Mouse (Mus musculus) neural tube, embryonic 10.5 days (tissue): ENCODE results near the gene Ankrd23.
A peak's percentile ranks its signal among the peaks of the same experiment; 100 is the strongest.

ENCODE experiments used
- DNase-seq: peaks from one replicate; pipeline ENCODE4 v3.0.0-alpha.2; 2017; ENCODE audit warnings: low spot score; ENCODE audit errors: extremely low spot score

Gene Ankrd23

GRCm38 (mm10) chr1:36522210-36522609 is 14.5 kb downstream of the Ankrd23 start:
- no peak for DNase-seq

DNA sequence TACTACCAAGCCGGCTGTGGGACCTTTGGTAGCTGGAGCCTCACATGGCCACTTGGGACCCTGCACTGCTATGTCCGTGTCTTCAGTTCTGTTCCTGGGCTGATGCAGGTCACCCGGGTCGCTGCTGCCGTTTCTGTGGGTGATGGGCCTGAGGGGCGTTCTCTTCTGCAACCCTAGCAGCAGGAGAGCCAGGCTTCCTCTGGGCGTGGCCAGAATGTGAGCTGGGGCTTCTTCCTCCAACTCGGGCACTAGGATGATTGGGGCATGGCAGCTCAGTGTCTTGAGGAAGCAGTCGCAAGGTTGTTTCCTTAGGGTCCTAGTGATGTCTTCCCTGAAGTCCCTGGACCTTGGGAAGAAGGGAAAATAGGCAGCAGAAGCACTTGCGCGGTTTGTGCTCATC is 17.1 kb downstream of the Ankrd23 start:
- DNase-seq: no peak

- no peak for DNase-seq
Measured at GRCm38 (mm10) chr1:36518259-36518658, 18.4 kb downstream of the Ankrd23 start.

- DNase-seq: no peak
Measured at GRCm38 (mm10) chr1:36513718-36514117, 23.0 kb downstream of the Ankrd23 start.

DNA sequence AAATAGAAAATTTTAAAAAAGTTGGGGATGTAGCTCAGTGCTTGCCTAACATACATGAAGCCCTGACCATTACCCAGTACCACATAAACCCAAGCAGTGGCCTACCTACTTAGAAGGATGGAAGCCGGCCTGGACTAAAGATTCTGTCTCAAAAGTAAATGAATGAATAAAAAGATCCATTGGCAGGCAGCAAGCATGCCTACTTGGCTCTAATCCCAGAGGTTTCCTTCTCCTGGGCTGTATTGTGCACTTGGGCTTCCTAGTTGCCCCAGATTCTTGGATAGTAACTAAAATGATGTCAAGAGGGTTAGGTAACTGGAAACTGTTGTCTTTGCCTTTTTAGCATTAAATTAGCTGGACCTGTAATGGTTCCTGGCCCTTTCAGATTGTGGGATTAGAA is 23.4 kb downstream of the Ankrd23 start:
- no peak for DNase-seq

- DNase-seq: no peak
Measured at GRCm38 (mm10) chr1:36512966-36513280, 23.8 kb downstream of the Ankrd23 start.

GRCm38 (mm10) chr1:36512089-36512965 is 24.4 kb downstream of the Ankrd23 start:
- DNase-seq: peak; percentile 69

GRCm38 (mm10) chr1:36511289-36512021 is 25.2 kb downstream of the Ankrd23 start, which contains the start of gene Cnnm3:
Gene Cnnm3, plus strand, starts transcription at chr1:36511867.
- DNase-seq: peak; percentile 100

- DNase-seq: no peak
Measured at GRCm38 (mm10) chr1:36508238-36508637, 28.4 kb downstream of the Ankrd23 start.

- DNase-seq: peak; percentile 81
Measured at GRCm38 (mm10) chr1:36501261-36501660, 35.4 kb downstream of the Ankrd23 start.

DNA sequence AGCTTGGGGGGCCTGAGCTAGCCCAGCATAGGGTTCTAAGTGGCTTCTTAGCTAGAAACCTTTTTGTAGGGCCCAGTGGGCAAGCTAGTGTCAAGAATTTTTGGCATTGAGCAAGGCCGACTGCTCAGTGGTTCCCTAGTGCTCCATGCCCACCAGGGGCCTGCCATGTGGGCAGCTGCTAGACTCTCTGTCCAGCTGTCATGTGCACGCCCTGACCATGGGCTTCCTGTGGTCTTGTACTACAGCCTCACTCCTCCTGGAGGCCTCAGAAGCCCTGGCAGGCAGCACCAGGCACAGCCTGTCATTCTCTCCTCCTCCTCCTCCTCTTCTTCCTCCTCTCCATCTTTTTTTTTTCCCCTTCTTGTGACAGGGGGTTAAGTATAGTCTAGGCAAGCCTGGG is 39.4 kb downstream of the Ankrd23 start:
- DNase-seq: no peak

DNA sequence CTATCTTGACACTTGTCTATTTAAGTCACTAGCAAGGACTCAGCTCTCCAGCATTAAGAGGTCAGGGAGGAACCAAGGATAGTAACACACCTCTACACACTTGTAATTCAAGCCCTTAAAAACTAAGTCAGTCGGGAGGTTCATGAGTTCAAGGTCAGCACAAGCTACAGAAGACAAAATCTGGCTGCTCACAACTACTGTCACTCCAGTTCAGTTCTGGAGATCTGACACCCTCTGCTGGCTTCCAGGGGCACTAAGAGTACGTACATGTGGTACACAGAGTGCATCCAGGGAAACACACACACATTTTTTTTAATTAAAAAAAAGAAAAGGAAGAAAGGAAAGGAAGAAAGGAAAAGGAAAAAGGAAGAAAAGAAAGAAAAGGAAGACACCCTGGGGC is 40.0 kb downstream of the Ankrd23 start:
- no peak for DNase-seq

- no peak for DNase-seq
Measured at GRCm38 (mm10) chr1:36493299-36493698, 43.4 kb downstream of the Ankrd23 start.

- DNase-seq: peak; percentile 36
Measured at GRCm38 (mm10) chr1:36492416-36493139, 44.1 kb downstream of the Ankrd23 start.

DNA sequence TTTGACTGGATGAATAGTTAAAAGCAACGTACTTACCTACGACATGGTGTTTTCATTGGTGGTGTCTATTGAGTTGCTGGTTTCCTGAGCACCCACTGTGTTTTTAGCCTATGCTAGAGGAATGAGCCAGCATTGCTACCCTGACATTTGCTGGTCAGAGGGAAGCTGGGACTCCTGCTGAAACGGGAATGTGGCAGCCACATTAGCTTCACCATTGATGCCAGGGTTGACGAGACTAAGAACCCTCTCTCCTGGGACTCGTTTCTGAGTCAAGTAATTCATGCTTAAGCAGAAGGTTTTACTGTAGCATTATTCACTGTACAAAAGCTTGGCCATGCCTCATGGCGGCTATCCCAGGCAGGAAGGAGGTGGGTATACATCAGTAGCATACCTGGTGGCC is 47.0 kb downstream of the Ankrd23 start:
- DNase-seq: no peak

- no peak for DNase-seq
Measured at GRCm38 (mm10) chr1:36487111-36487510, 49.6 kb downstream of the Ankrd23 start.

DNA sequence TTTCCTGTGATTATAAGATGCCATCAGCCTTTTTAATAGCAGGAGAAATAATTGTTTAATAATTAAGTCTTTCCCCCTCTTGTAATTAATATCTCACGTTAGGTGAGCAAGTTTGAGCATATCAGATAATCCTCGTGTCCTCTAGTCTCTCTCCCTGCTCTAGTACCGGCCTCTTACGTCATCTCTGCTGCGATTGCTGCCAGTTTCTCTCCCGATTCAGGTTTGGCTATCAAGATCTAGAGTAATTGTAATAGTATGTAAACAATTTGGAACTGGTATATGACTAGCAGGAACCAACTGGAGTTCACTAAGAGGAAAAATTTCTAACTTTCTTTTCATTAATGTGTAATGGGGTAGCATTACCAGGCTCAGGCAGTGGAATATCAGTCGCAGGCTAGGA is 51.6 kb downstream of the Ankrd23 start:
- no peak for DNase-seq

- no peak for DNase-seq
Measured at GRCm38 (mm10) chr1:36483825-36484224, 52.9 kb downstream of the Ankrd23 start.
